Mouse (Mus musculus) frontal cortex, adult (tissue): ENCODE measurements around the gene Wdr92.
"Not testable (repeated sequence)": the region's sequence is repeated elsewhere in the genome, so short reads cannot be mapped to it uniquely, and the experiment has no call there.

ENCODE experiments used
- ATAC-seq: cut with Nextera tagmentation; 2 replicates; pipeline ENCODE4 v1.9.2; 2017; ENCODE audit warnings: mild to moderate bottlenecking, moderate library complexity, mixed read lengths; ENCODE audit not compliant: low TSS enrichment

The Wdr92 gene

DNA sequence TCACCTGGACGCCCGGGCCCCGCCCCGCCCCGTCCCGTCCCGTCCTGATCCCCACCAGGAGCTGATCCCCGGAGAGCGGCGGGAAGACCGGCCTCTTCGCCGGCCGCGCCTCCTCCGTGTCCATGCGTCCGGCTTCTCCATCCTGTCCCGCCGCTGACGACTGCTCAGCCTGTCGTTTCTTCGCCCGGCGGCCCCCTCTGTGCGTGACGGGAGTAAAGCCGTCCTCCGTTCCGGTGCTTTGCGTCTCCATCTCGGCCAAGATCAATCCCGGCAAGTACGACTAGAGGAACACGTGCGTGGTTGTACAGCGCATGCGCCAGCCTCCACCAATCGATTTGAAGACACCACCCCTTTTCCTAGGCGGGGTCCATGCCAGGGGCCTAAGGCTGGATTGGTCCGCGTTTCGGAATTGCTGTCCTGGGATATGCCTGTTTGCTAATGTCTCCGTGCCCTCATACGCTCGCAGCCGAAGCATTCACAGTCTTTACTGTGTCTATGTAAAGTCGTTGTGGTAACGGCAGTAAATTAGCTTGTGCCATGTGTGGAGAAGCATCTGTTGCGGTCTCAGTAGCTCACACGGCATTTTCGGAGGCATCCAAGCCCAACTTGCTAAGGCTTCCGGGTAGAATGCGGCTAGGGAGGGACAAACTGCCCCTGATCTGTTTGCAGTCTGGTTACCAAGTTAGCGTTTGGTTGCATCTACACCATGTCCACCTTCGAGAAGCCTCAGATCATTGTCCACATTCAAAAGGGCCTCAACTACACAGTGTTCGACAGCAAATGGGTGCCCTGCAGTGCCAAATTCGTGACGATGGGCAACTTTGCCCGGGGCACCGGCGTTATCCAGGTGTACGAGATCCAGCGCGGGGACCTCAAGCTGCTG is 29.6 kb downstream of the Wdr92 start, which contains the start of gene Pno1:
TSS of gene Pno1 (minus strand) at position 311 of the 883 bp plus-strand sequence.
- peak; percentile 98 for ATAC-seq

- ATAC-seq = peak; percentile 70
Observed at GRCm38 (mm10) chr11:17212141-17212495, 30.2 kb downstream of the Wdr92 start.

DNA sequence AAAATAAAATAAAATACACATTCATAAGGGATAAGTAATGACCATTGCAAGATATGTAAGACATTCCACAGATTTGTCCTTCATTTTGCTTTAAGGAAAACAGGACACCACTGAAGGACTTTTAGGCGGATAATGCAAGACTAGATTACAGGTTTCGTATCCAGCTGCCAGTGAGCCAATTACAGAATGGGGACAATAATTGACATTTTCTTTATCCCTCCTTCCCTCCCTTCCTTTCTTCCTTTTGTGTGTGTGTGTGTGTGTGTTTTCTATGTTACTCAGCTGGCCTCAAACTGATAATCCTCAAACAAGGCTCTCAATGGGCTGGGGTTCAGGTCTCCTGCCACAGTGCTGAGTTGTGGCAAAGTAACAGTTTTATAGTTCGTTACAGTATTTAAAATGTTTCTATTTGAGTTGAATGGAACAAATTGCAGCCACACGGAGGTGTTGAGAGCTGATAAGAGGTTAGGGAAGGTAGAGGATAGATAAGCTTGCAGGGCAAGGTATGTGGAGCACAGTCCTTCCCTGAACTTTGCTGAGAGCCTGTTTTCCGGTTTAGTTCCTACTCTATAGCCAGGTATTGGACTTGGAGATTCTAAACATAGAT is 31.1 kb downstream of the Wdr92 start:
- no peak for ATAC-seq

DNA sequence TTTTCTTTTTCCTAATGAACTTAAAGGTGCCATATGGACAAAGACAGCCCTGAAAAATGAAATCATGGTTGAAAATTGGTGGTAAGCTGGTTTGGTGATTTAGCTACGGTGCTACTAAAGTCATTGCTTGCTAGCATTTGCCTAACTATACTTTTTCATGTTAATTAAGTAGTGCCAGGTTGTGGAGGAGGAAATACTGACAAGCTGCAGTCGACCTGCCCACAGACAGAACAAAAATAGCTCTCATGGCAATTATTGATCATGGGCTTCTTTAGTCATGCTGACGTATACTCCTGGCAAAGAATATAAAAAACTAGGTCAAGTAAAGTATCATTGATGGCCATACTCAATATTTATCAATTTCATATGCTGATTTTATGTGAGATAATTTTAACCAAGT is 33.6 kb downstream of the Wdr92 start:
- ATAC-seq = no peak

DNA sequence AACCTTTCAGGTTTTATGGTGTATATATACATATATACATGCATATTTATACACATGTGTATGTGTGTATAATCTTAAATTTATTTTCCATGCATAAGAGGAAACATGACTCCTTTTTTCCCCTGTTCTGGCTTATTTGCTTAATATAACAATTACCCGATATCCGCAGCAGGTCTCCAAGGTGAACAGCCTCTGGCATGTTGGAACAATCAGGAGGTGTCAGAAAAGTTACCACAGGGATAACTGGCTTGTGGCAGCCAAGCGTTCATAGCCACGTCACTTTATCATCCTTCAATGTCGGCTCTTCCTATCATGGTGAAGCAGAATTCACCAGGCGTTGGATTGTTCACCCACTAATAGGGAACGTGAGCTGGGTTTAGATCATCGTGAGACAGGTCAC is 39.2 kb downstream of the Wdr92 start:
- no peak for ATAC-seq

- no peak for ATAC-seq
Observed at GRCm38 (mm10) chr11:17232792-17233191, 50.9 kb downstream of the Wdr92 start.

DNA sequence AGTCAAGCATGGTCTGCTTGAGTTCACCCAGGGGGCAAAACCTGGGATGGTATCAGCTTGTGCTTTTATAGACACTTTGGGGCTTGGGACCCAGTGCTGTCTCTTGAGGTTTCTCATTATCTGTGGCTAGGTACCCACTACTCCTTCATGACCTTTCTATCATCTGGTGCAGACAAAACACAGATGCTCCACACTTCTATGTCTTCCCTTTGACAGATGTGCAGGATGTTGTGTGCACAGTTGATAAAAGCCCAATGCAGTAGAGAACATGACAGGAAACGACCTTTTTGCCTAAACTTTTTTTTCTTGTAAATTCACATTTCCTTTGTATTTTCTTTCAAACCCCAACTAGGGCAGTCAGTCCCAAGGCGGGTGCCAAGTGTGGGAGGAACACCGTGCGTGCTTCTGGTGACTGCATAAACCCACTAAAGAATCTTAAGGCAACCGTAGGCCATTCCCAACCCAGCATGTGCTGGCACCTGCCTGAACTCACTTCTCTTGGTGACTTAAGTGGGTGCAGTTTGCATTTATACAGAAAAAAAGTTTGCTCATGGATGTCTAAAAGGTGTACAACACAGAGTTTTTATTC is 54.6 kb downstream of the Wdr92 start:
- ATAC-seq = peak; percentile 96

DNA sequence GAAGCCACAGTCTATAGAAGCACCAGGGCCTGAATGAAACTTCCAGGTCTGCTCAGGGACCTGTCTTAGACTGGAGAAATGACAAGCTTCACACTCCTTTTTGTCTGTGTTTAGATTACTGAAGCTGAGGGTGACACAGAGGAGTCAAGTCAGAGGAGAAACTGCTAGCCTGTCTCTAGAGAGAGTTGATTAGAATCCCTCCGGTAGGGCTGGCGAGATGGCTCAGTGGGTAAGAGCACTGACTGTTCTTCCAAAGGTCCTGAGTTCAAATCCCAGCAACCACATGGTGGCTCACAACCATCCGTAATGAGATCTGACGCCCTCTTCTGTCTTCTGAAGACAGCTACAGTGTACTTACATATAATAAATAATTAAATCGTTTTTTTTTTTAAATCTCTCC is 56.7 kb downstream of the Wdr92 start:
- ATAC-seq = not testable (repeated sequence)

- ATAC-seq = no peak
Observed at GRCm38 (mm10) chr11:17248715-17249114, 66.8 kb downstream of the Wdr92 start.

DNA sequence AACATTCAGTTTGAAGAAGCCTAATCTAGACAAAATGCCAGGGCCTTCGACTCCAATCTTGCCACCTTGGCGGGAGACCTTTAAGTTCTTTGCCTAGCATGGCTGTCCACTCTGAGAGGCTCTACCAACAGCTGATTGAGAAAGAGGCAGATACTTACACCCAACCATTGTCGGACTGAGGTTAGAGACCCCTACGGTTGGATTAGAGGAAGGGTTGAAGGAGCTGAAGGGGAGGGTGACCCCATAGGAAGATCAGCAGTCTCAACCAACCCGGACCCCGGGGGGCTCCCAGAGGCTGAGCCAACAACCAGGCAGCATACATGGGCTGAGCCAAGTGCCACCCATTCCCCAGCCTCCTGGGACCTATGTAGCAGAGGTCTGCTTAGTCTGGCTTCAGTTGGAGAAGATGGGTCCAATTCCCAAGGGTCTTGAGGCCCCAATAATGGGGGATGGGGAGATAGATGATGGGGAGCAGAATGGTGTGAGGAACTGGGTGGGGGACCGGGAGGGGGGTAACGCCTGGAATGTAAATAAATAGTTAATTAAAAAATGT is 75.0 kb downstream of the Wdr92 start:
- no peak for ATAC-seq

GRCm38 (mm10) chr11:17257443-17257842 is 75.5 kb downstream of the Wdr92 start, which contains the start of gene C1d:
C1d (plus strand) TSS chr11:17257579.
- ATAC-seq = peak; percentile 96

DNA sequence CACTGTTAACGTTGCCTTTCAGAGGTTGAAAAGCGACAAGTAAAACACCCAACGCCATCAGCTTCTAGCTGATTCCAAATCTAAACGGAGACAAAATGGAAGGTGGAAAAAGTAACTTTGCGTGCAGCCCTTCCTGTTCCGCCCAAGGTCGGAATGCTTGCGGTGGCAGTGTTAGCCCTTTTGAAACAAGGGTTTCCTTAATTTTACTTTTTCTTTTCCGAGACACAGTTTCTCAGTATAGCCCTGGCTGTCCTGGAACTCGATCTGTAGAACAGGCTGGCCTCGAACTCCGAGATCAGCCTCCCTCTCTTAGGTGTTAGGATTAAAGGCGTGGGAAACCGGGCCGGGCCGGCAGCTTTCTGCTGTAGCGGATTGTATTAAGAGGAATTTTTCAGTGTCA is 76.0 kb downstream of the Wdr92 start:
- peak; percentile 5; the same call in 1 of the 2 replicates for ATAC-seq

GRCm38 (mm10) chr11:17267176-17267575 is 85.3 kb downstream of the Wdr92 start:
- ATAC-seq = no peak

DNA sequence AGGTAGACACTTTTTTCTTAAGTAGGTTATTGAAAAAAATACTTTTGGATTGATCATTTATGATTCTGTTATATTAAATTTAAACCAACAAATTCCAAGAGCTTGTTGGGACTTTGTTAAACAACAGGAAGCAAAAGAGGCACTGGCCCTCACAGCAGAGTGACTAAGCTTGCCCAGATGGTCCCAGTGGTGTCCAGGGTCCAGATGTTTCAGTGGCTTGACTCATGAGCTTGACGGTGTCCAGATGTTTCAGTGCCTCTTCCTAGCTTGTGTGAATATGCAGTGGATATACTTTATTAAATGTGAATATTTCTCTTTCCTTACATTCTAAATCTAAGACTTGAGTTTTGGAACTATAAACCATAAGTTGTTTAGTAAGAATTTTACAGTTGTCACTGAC is 86.9 kb downstream of the Wdr92 start:
- ATAC-seq = no peak

- ATAC-seq = peak; percentile 80
Observed at GRCm38 (mm10) chr11:17279959-17280358, 98.1 kb downstream of the Wdr92 start.
